Mouse (Mus musculus): Measurements from ENCODE around the gene Trim66.

The Trim66 gene

GRCm38 (mm10) chr7:109522084-109522483, 14.2 kb upstream of the Trim66 start:
- DNase-seq (ENCODE audit: low read depth) = no peak

GRCm38 (mm10) chr7:109519936-109520335, 12.0 kb upstream of the Trim66 start:
- DNase-seq (ENCODE audit: low read depth) = peak; percentile 28

GRCm38 (mm10) chr7:109518838-109519696, 11.1 kb upstream of the Trim66 start, which contains the start of gene Rpl27a:
Rpl27a (plus strand) TSS chr7:109519147.
- peak; percentile 98 for DNase-seq (ENCODE audit: low read depth)

GRCm38 (mm10) chr7:109518036-109518681, 10.2 kb upstream of the Trim66 start:
- peak; percentile 58 for DNase-seq (ENCODE audit: low read depth)

GRCm38 (mm10) chr7:109516500-109516899, 8.6 kb upstream of the Trim66 start:
- DNase-seq (ENCODE audit: low read depth) = no peak

- no peak for DNase-seq (ENCODE audit: low read depth)
Observed at GRCm38 (mm10) chr7:109511838-109512237, 3.9 kb upstream of the Trim66 start.

GRCm38 (mm10) chr7:109510799-109511198, 2.9 kb upstream of the Trim66 start:
- peak; percentile 14 for DNase-seq (ENCODE audit: low read depth)

- no peak for DNase-seq (ENCODE audit: low read depth)
Observed at GRCm38 (mm10) chr7:109507572-109507971, 362 bp downstream of the Trim66 start.

GRCm38 (mm10) chr7:109507119-109507518, 815 bp downstream of the Trim66 start:
- DNase-seq (ENCODE audit: low read depth) = no peak

- DNase-seq (ENCODE audit: low read depth) = no peak
Observed at GRCm38 (mm10) chr7:109497507-109497906, 10.4 kb downstream of the Trim66 start.

- DNase-seq (ENCODE audit: low read depth) = peak; percentile 22
Observed at GRCm38 (mm10) chr7:109493319-109494316, 14.3 kb downstream of the Trim66 start.

GRCm38 (mm10) chr7:109492616-109493318, 15.2 kb downstream of the Trim66 start:
- no peak for DNase-seq (ENCODE audit: low read depth)

- peak; percentile 36 for DNase-seq (ENCODE audit: low read depth)
Observed at GRCm38 (mm10) chr7:109484221-109484620, 23.7 kb downstream of the Trim66 start.

GRCm38 (mm10) chr7:109480765-109481197, 27.2 kb downstream of the Trim66 start:
- DNase-seq (ENCODE audit: low read depth) = no peak

GRCm38 (mm10) chr7:109477926-109478325, 30.0 kb downstream of the Trim66 start:
- DNase-seq (ENCODE audit: low read depth) = no peak

GRCm38 (mm10) chr7:109470700-109471099, 37.2 kb downstream of the Trim66 start:
- peak; percentile 54 for DNase-seq (ENCODE audit: low read depth)

GRCm38 (mm10) chr7:109468262-109468701, 39.7 kb downstream of the Trim66 start:
- DNase-seq (ENCODE audit: low read depth) = no peak

- DNase-seq (ENCODE audit: low read depth) = no peak
Observed at GRCm38 (mm10) chr7:109467591-109467990, 40.3 kb downstream of the Trim66 start.

- no peak for DNase-seq (ENCODE audit: low read depth)
Observed at GRCm38 (mm10) chr7:109460698-109461097, 47.2 kb downstream of the Trim66 start.

GRCm38 (mm10) chr7:109456563-109456962, 51.4 kb downstream of the Trim66 start:
- no peak for DNase-seq (ENCODE audit: low read depth)

- no peak for DNase-seq (ENCODE audit: low read depth)
Observed at GRCm38 (mm10) chr7:109455748-109456147, 52.2 kb downstream of the Trim66 start.

All from NIH3T3 (cell line).